Mouse (Mus musculus) telencephalon, adult 2 months (tissue): ENCODE data around the gene Slc4a1.
"Not testable (repeated sequence)": the region's sequence is repeated elsewhere in the genome, so short reads cannot be mapped to it uniquely, and the experiment has no call there.

Source experiments
- DNase-seq: peaks from one replicate; pipeline ENCODE4 v3.0.0-alpha.2; 2011; ENCODE audit warnings: low read depth, low spot score

Gene Slc4a1

GRCm38 (mm10) chr11:102399107-102399506 lies 33.1 kb upstream of the Slc4a1 start:
- no peak for DNase-seq

DNA sequence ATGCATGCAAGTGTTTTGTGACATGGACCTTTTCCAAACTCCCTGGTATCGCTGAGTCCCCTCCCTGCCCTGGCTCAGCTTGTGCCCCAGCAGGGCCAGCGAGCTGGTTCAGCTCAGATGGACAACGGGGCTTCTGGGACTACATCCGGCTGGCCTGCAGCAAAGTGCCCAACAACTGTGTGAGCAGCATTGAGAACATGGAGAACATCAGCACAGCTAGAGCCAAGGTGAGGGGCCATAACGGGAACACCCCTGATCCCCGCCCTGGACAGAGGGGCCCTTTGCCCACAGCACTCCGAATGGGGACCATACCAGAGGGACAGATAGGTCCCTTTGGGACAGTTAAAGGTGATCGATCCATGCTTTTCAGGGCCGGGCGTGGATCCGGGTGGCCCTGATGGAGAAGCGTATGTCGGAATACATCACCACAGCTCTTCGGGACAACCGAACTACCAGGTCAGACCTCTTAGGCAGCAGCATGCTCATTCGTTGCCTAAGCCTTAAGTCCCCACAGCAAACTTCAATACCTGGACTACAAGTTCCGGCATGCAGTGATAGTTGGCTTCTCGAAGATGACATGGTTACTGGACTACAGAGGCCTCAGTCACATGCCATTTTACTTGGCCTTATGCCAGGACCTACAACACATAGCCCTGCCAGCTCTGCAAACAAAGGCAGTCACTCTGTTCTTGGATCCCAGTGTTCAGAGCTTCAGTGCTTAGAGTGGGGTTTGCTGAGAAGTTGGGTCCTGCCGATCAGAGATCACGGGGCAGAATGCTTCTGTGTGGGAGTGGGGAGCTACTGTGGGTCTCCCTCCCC lies 32.2 kb upstream of the Slc4a1 start:
- peak; percentile 79 for DNase-seq

GRCm38 (mm10) chr11:102396671-102397141 lies 30.7 kb upstream of the Slc4a1 start:
- DNase-seq = no peak

DNA sequence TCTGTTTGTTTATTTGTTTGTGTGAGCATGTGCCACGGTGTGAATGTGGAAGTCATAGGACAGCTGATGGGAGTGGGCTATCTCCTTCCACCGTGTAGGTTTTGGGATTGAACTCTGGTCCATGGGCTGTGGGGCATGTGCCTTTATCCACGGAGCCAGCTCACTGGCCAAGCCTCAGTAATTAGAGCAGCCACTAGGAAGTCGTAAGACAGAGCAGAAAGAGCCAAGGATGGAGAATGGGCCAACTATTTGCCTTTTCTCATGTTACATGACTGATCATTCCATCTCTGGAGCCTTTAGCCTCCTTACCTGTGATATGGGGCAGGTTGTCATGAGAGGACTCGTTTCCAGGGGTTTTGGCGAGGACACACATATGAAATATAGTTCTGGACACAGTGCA lies 30.3 kb upstream of the Slc4a1 start:
- no peak for DNase-seq

DNA sequence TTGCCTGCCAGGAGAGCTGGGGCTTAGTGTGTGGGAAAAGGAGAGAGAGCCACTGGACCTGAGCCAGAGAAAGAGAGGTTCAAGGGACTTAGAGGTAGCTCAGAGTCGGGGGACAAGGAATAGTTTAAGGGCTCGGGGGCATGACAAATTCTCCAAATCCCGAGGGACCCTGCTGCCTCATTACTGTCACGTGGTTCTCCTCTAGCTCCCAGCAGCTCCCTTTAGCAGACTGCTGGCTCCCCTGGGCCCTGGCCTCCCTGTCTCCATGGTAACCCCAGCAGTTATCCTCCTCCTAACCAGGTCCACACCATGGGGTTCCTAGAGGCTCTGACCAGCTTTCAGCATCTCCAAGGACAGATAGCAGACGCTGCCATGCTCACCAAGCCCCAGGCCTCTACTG lies 29.2 kb upstream of the Slc4a1 start:
- DNase-seq = no peak

GRCm38 (mm10) chr11:102394421-102395124 lies 28.6 kb upstream of the Slc4a1 start:
- DNase-seq = no peak

GRCm38 (mm10) chr11:102393719-102394420 lies 27.9 kb upstream of the Slc4a1 start:
- DNase-seq = no peak

DNA sequence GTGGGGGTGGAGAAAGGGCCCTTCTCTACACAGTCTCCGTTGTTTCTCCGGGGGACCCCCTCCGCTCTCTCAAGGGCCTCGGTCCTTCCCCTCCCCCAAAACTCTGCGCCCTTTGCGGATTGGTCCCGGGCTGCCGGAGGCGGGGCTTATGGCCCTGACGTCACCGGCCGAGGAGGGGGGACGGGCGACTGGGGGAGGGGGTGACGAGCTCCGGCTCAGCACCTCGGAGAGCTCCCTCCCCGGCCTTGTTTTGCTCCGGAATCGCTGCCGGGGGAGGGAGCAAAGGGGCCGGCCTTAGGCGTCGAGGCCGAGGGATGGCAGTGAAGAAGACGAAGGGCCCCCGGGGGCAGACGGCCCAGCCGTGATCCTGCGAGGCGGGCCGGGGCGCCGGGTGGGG lies 27.2 kb upstream of the Slc4a1 start, which contains the start of gene Rundc3a:
Gene Rundc3a (plus strand): TSS at position 166 of the 397 bp plus-strand sequence.
- peak; percentile 89 for DNase-seq

- no peak for DNase-seq
These were observed 26.6 kb upstream of the Slc4a1 start for GRCm38 (mm10) chr11:102392441-102393237.

DNA sequence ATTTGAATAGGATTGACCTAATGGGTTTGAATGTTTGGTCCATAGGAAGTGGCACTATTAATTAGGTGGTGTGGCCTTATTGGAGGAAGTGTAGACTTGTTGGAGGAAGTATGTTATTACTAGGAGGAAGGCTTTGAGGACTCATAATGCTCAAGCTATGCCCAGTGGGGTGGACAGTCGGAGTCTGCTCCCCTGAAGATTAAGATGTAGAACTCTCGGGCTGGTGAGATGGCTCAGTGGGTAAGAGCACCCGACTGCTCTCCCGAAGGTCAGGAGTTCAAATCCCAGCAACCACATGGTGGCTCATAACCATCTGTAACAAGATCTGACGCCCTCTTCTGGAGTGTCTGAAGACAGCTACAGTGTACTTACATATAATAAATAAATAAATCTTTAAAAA lies 23.4 kb upstream of the Slc4a1 start:
- not testable (repeated sequence) for DNase-seq

DNA sequence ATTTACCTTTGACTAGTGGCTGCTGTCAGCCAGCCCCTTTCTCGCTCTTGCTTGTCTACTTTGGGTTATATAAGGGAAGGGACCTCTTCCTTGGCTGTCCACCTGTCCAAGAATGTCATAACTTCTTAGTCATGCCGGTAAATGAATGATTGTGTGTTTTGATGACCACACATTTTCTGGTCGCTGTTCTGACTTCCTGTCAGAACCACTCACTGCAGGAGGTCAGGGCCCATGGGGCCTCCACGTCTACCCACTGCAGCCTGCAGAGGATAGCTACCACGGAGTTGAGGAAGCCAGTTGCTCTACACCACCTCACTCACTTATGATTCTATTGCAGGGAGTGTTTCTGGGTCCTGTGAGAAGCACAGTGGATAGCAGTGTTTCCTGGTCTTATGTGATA lies 20.1 kb upstream of the Slc4a1 start:
- no peak for DNase-seq

GRCm38 (mm10) chr11:102385075-102385474 lies 19.1 kb upstream of the Slc4a1 start:
- no peak for DNase-seq

- DNase-seq = no peak
These were observed 18.4 kb upstream of the Slc4a1 start for GRCm38 (mm10) chr11:102384418-102384817.

- no peak for DNase-seq
These were observed 17.5 kb upstream of the Slc4a1 start for GRCm38 (mm10) chr11:102383365-102384136.

DNA sequence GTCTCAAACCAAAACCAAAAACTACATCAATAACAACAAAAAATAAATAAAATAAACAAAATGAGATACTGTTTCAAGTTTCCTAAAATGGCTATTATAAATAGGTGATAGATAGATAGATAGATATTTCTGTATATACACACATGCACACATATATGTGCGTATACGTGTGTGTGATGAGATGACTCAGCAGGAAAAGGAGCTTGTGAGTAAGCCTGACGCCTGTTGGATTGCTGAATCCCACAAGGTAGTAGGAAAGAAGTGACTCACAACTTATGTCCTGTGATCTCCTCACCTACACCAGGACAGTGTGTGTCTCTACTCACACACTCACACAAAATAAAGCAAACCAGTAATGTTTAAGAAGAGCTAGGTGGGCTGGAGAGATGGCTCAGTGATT lies 16.8 kb upstream of the Slc4a1 start:
- DNase-seq = no peak

- no peak for DNase-seq
These were observed 15.5 kb upstream of the Slc4a1 start for GRCm38 (mm10) chr11:102381341-102382100.

- no peak for DNase-seq
These were observed 14.1 kb upstream of the Slc4a1 start for GRCm38 (mm10) chr11:102380091-102380490.

DNA sequence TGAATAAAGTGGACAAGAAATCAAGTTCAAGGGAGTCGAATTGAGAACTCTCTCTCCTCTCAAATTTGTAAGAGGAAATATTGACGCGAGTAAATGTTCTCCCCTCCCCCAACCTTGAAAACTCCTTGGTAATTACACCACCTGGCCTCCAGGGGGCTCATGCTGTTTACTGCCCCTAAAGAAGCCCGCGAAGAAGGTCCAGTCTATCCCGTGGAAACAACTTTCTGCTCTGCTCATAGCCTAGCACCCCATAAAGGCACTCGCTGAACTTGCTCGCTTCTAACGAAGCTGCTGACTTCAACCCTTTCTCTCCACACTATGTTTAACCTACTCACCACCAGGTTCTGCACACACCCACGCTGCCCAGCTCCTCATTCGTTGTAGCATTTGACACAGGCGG lies 11.2 kb upstream of the Slc4a1 start:
- DNase-seq = no peak

GRCm38 (mm10) chr11:102376196-102376835 lies 10.3 kb upstream of the Slc4a1 start:
- DNase-seq = no peak
